Mouse (Mus musculus) liver, embryonic 14.5 days (tissue): ENCODE data around the gene Usp36.

Experiments
- CTCF ChIP-seq: IDR thresholded peaks from 2 replicates; pipeline ENCODE4 v1.5.1; 2016; ENCODE audit warnings: antibody characterized with exemption, low read depth, control low read depth
- EP300 ChIP-seq: IDR thresholded peaks from 2 replicates; pipeline ENCODE4 v1.6.1; 2016; ENCODE audit warnings: antibody characterized with exemption, low read depth

- no peak for TF ChIP-seq CTCF
- no peak for TF ChIP-seq EP300
Observed at GRCm38 (mm10) chr11:118211749-118212635, 78.1 kb downstream of the Usp36 start.
